Mouse (Mus musculus) ovary, postnatal 14 days (tissue): ENCODE data around the gene Gm10318.
A peak's percentile ranks its signal among the peaks of the same experiment; 100 is the strongest.

ENCODE experiments used
- DNase-seq: peaks from one replicate; pipeline ENCODE4 v3.0.0; 2022; ENCODE audit warnings: low spot score

Gene Gm10318

GRCm38 (mm10) chr10:77895562-77895961 is 42.9 kb downstream of the Gm10318 start:
- DNase-seq: no peak

DNA sequence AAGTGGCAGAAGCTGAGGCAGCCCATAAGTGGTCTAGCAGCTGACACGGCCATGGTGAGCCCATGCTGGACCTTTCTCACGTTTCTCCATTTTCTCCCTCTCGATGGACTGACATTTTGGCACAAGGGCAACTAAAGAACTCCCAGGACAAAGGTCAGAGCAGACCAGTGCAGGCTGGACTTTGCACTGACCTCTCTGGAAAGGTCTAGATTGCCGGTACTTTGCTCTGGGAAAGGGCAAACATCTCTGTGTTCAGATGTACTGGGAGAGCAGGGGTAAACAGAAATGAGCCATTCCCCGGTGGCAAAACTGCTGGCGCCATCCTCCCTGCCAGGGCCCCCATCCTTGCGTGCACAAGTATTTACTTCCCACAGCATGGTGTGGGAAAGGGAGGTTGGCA is 47.5 kb downstream of the Gm10318 start:
- no peak for DNase-seq

- DNase-seq: no peak
Measured at GRCm38 (mm10) chr10:77900903-77901818, 48.5 kb downstream of the Gm10318 start.

GRCm38 (mm10) chr10:77901871-77902210 is 49.2 kb downstream of the Gm10318 start:
- DNase-seq: no peak

DNA sequence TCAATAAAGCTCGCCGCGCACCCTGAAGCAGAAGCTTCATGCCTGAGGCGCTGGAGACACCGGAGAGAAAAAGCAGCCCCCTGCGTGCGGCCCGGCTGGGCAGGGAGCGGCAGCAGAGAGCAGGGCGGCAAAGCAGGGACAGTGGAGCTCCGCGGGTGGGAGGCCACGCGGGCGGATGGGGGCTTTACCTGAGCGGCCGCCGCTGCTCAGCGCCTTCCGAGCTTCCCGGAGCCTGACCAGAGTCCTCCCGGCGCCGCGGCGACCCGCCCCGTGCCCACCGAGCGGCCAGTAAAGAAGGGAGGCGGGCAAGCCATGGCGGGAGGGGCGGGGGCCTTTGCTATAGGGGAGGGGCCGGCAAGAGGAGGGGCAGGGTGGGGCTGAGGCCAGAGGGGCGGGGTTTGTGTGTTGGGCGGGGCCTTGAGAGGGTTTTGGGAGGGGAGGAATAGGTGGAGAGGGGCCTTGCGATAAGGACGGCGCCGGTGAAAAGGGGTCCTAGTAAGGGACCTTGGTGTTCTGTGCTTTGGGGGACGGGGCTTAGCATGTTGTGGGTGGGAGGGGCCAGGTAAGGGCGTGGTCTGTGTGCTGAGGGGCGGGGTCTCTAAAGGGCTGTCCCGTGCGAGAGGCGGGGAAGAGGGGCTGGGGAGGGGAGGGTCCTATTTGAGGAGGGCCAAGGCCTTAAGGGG is 49.7 kb downstream of the Gm10318 start, which contains the start of gene Lrrc3:
Gene Lrrc3 (minus strand): TSS at position 326 of the 683 bp plus-strand sequence.
- peak; percentile 44 for DNase-seq

DNA sequence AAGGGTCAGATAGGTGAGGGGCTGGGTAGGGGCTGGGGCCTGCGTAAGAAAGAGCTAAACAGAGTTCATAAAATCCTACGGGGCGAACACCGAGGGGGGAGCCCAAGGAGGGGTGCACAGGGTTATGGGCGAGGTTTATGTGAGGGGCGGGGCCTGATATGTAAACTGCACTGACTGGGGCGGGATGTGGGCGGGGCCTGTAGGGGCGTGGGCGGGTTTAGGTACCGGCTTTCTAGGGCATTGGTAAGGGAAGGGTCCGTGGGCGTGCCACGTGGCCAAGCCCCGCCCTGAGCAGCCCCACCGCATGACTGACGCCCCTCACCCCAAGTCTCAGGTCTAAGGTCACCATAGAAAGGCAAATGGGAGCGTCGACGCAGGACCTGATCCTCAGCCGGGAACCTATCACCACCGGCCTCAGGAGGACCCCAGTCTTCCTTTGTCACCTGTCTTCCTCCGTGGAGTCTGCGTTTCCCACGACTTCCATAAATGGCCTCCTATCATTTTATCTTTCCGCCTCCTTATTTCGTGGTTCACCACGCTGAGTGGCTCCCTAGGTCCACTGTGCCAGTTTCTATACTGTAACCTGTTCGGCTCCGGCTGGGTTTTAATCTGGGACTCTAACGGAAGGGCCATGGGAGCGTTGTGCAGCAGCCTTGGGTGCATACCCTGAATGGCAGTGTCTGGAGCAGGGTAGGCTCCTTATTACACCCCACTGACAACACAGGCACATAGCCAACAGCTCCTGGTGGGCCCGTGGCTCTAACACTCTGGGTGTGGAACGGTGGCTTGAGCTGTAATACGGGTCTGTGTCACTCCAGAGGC is 50.4 kb downstream of the Gm10318 start:
- peak; percentile 15 for DNase-seq
